Mouse (Mus musculus) left cerebral cortex, adult 9 months (tissue): ENCODE measurements around the gene Barx2.

Experiments used
- DNase-seq, 2 experiments: peaks; one replicate each; pipeline ENCODE4 v3.0.0; 2022; ENCODE audit warnings: low spot score in 2 of 2

The Barx2 gene

GRCm38 (mm10) chr9:31808753-31809152 lies 104.5 kb downstream of the Barx2 start:
- no peak for DNase-seq

GRCm38 (mm10) chr9:31802641-31803040 lies 110.6 kb downstream of the Barx2 start:
- DNase-seq, result no peak
